Mouse (Mus musculus): Measurements from ENCODE around the gene Gli1.

DNA sequence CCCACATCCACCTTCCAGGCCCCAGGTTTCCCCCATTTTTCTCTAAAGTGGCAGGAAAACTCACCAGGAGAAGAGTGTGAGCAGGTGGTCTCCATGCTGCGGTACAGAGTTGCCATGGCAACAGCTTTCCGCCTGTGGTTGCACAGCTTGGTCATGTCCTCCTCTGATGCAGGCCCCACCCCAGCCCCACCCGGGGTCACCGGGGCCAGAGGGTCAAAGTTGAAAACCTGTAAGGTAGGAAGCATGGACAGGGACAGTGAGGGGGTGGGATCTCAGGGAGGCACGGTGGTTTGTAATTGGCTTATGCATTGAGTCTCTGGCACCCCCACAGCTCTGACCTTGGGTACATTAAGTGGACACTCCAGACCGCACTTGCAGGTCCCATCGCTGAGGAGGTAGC, 55.0 kb downstream of the Gli1 start:
- TF ChIP-seq CTCF (conservative IDR thresholded peaks at IDR 0.05; ENCODE audit: insufficient read depth, insufficient read length, low read depth, low read length) (no peak), POLR2A (IDR thresholded peaks at IDR 0.05; ENCODE audit: low read depth, low read length) (no peak)

Measured in kidney, adult 2 months (tissue).